Mouse (Mus musculus) common myeloid progenitor, adult 5-6 weeks (primary cell): ENCODE measurements around the gene Fbf1. TPM values are rescaled to one million over a fixed set of nuclear protein-coding genes. Genes with fewer than 3 reads are reported as not detected.
A peak's percentile ranks its signal among the peaks of the same experiment; 100 is the strongest.
"Not testable (repeated sequence)": the region's sequence is repeated elsewhere in the genome, so short reads cannot be mapped to it uniquely, and the experiment has no call there.

Experiments used
- ATAC-seq: replicated peaks from 2 replicates; pipeline ENCODE4 v1.8.0; 2016; ENCODE audit warnings: low read depth, mild to moderate bottlenecking, moderate TSS enrichment, inconsistent platforms; ENCODE audit not compliant: poor library complexity, severe bottlenecking
- total RNA-seq: library from RNA; stranded (forward); fragments of 200-1000, 187-1606 nt; gene quantifications from 2 replicates; pipeline ENCODE4 v1.2.3, GENCODE M21; 2017

The Fbf1 gene
- total RNA-seq, 1 experiment from 2014 or later: 20.2 TPM

DNA sequence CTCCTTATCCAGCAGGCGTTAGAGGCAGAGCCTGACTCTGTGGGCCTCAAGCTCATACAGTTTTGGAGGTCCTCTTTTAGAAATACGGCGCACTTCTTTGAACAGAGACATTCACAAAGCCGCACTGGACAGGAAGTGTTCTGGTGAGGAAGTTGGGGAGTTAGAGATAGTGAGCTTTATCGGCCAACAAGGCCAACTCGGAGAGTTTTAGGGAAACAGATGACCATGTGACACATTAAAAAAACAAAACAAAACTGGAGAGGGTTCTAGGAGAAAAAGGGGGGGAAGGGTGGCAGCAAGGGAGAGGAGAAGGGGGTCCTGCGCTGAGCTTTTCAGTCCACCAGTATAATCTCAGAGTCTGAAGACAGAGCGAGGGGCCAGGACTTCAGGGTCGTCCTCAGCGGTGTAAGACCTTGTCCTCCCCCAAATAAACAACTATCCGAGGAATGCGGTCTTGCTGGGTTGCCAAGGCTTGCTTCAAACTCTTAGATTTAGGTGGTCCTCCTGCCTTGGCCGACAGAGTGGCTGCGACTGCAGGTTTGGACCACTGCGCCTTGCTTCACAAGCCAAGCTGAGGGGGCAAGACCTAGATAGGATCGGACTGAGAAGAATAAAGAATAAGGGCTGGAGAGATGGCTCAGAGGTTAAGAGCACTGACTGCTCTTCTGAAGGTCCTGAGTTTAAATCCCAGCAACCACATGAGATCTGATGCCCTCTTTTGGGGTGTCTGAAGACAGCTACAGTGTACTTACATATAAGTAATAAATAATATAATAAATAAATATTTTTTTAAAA lies 74.0 kb downstream of the Fbf1 start:
- peak; percentile 81 for ATAC-seq

DNA sequence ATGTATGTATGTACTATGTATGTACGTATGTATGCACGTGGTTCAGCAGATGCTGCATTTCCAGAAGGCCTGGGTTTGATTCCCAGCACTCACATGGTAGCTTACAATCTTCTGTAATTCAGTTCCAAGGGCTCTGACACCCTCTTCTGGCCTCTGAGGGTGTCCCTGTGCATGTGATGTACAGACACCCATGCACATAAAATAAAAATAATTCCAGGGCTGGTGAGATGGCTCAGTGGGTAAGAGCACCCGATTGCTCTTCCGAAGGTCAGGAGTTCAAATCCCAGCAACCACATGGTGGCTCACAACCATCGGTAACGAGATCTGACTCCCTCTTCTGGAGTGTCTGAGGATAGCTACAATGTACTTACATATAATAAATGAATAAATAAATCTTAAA lies 75.0 kb downstream of the Fbf1 start:
- ATAC-seq: not testable (repeated sequence)

Other genes starting within 250 kb of the Fbf1 start
- 164 and 170 TPM in 2 replicates for gene Sap30bp, start 234.9 kb downstream of the Fbf1 start, total RNA-seq
- gene Recql5, start 234.7 kb downstream of the Fbf1 start, total RNA-seq: 23.6 and 25.3 TPM in 2 replicates
- 0.29 and 5.1 TPM in 2 replicates for gene Itgb4, start 193.5 kb downstream of the Fbf1 start, total RNA-seq
- gene Galk1, start 155.4 kb downstream of the Fbf1 start, total RNA-seq: 34.6 and 43.6 TPM in 2 replicates
- gene H3f3b, start 140.2 kb downstream of the Fbf1 start, total RNA-seq: 867 and 869 TPM in 2 replicates
- 15.8 and 28.5 TPM in 2 replicates for gene Unk, start 137.8 kb downstream of the Fbf1 start, total RNA-seq
- gene Unc13d, start 90.2 kb downstream of the Fbf1 start, total RNA-seq: 29.7 and 29.9 TPM in 2 replicates
- 26.2 and 32.7 TPM in 2 replicates for gene Wbp2, start 81.2 kb downstream of the Fbf1 start, total RNA-seq
- 5.8 and 11.3 TPM in 2 replicates for gene Trim47, start 41.0 kb downstream of the Fbf1 start, total RNA-seq
- gene Trim65, start 37.0 kb downstream of the Fbf1 start, total RNA-seq: 9.9 and 12.5 TPM in 2 replicates
- gene Mrpl38, start 29.3 kb downstream of the Fbf1 start, total RNA-seq: 38.7 and 40.5 TPM in 2 replicates
- 21.5 and 34.3 TPM in 2 replicates for gene Ten1, start 30.7 kb upstream of the Fbf1 start, total RNA-seq
- gene Acox1, start 30.9 kb upstream of the Fbf1 start, total RNA-seq: 24.2 and 25.9 TPM in 2 replicates
- gene Evpl, start 69.9 kb upstream of the Fbf1 start, total RNA-seq: 2.2 and 2.6 TPM in 2 replicates
- gene Srp68, start 106.1 kb upstream of the Fbf1 start, total RNA-seq: 56.9 and 62.6 TPM in 2 replicates
- gene Galr2, start 112.8 kb upstream of the Fbf1 start, total RNA-seq: not detected in 2 replicates
- gene Exoc7, start 139.1 kb upstream of the Fbf1 start, total RNA-seq: 19.5 and 34.3 TPM in 2 replicates
- gene Foxj1, start 167.2 kb upstream of the Fbf1 start, total RNA-seq: not detected in 2 replicates
- 7.0 and 9.2 TPM in 2 replicates for gene Rnf157, start 244.9 kb upstream of the Fbf1 start, total RNA-seq